In the genomic region with DNA sequence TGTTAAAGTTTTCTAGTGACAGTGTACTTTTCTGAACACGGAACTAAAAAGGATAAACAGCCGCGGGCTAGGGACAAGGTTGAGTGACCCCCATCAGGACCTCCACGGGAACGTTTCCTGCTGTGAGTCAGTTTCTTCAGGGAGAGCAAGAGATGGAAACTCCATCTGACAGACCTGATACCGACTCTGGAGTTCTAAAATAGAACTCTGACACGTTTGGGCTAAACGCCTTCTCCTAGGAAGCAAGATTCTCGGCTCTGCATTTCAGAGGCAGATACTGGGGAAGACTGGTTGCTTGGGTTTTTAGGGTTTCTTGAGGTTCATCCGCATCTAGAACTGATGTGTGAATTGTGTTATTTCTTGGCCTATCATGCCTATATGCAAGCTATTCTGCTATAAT, we compare ENCODE assay signal across 9 mouse cellular contexts. TPM values are rescaled to one million over a fixed set of nuclear protein-coding genes. Genes with fewer than 3 reads are reported as not detected.
DNase-seq lines count a peak whose midpoint lies in the region; ATAC-seq and TF ChIP-seq lines count a peak whose summit lies in the region.
"Had no signal": no experiment of that assay in that cellular context is flagged by ENCODE, and none has a peak within 500 bp of the region (broad histone marks: within the 10 kb centered on the region; RNA-seq: fewer than 3 reads in every experiment).

No protein-coding gene starts in this region.

- no peaks in the 10 kb centered on the region for H3K36me3 ChIP-seq in kidney, embryonic 14.5 days (ENCODE audit: control insufficient read depth, insufficient read depth, low read length)
- no peaks in the 10 kb centered on the region for H3K36me3 ChIP-seq in kidney, adult 2 months (ENCODE audit: control insufficient read depth, insufficient read depth, low read length)
- H3K36me3 ChIP-seq in midbrain, embryonic 11.5 days (ENCODE audit: control insufficient read depth, insufficient read depth, low read length), result no peaks in the 10 kb centered on the region
- no peaks in the 10 kb centered on the region for H3K36me3 ChIP-seq in midbrain, embryonic 10.5 days
- no peaks in the 10 kb centered on the region for H3K36me3 ChIP-seq in heart, postnatal 0 days (replicated peaks; ENCODE audit: control insufficient read depth, insufficient read depth, low read length)
- H3K36me3 ChIP-seq: neural tube, embryonic 13.5 days had no signal

- 20% methylated on average over 10 of the region's 10 CpGs for WGBS in kidney, embryonic 14.5 days
- WGBS in kidney, adult 2 months, result 23% methylated on average over 10 of the region's 10 CpGs
- 77% methylated on average over 10 of the region's 10 CpGs for WGBS in midbrain, embryonic 11.5 days
- 77% methylated on average over 10 of the region's 10 CpGs for WGBS in midbrain, embryonic 10.5 days
- 18% methylated on average over 10 of the region's 10 CpGs for WGBS in heart, postnatal 0 days

- no peak for TF ChIP-seq POLR2A in kidney, adult 2 months (IDR thresholded peaks at IDR 0.05; ENCODE audit: low read depth, low read length)

- TF ChIP-seq EP300 in heart, postnatal 0 days (IDR thresholded peaks at IDR 0.05; ENCODE audit: low read depth), result no peak

- no peaks in the 10 kb centered on the region for H3K27me3 ChIP-seq in kidney, embryonic 14.5 days (ENCODE audit: control insufficient read depth, insufficient read depth, low read length)
- no peaks in the 10 kb centered on the region for H3K27me3 ChIP-seq in kidney, adult 2 months (replicated peaks; ENCODE audit: control insufficient read depth, insufficient read depth, low read length)
- H3K27me3 ChIP-seq in midbrain, embryonic 11.5 days (ENCODE audit: control insufficient read depth, insufficient read depth, low read length), result no peaks in the 10 kb centered on the region
- H3K27me3 ChIP-seq in midbrain, embryonic 10.5 days (ENCODE audit: low read depth, poor library complexity, severe bottlenecking), result no peaks in the 10 kb centered on the region
- no peaks in the 10 kb centered on the region for H3K27me3 ChIP-seq in heart, postnatal 0 days (ENCODE audit: control insufficient read depth, insufficient read depth, low read length)
- H3K27me3 ChIP-seq: neural tube, embryonic 13.5 days had no signal

- no peak for ATAC-seq in kidney, embryonic 14.5 days (ENCODE audit: low FRiP score, low TSS enrichment)
- ATAC-seq in midbrain, embryonic 11.5 days (ENCODE audit: low FRiP score), result no peak
- ATAC-seq in heart, postnatal 0 days (ENCODE audit: insufficient read depth, low read depth), result no peak
- ATAC-seq in inflammation-experienced regulatory T-cells, adult 6 months, result no peak

- DNase-seq in kidney, adult 2 months, result no peak
- peak; percentile 84 for DNase-seq in midbrain, embryonic 11.5 days (ENCODE audit: low spot score, missing footprints)
- DNase-seq in midbrain, embryonic 10.5 days (ENCODE audit: low spot score), result no peak
- peak; percentile 14 for DNase-seq in heart, postnatal 0 days (ENCODE audit: low spot score)
- peak; percentile 9 for DNase-seq in mesoderm, embryonic 11.5 days (ENCODE audit: low read depth, low spot score)

- H3K9ac ChIP-seq in kidney, embryonic 14.5 days (ENCODE audit: low read depth, low read length), result no peak overlapping the region
- H3K9ac ChIP-seq in midbrain, embryonic 11.5 days (ENCODE audit: low read length), result no peak overlapping the region
- no peak overlapping the region for H3K9ac ChIP-seq in heart, postnatal 0 days (replicated peaks; ENCODE audit: low read depth, low read length)
- H3K9ac ChIP-seq: neural tube, embryonic 13.5 days had no signal

- H3K4me1 ChIP-seq in kidney, embryonic 14.5 days (ENCODE audit: control insufficient read depth, insufficient read depth, low read length), result peaks cover 7% of the 10 kb centered on the region
- no peaks in the 10 kb centered on the region for H3K4me1 ChIP-seq in kidney, adult 2 months (ENCODE audit: control insufficient read depth, insufficient read depth, low read length)
- no peaks in the 10 kb centered on the region for H3K4me1 ChIP-seq in midbrain, embryonic 11.5 days (ENCODE audit: control insufficient read depth, insufficient read depth, low read length)
- no peaks in the 10 kb centered on the region for H3K4me1 ChIP-seq in midbrain, embryonic 10.5 days
- H3K4me1 ChIP-seq in heart, postnatal 0 days (ENCODE audit: control insufficient read depth, insufficient read depth), result peaks cover 4% of the 10 kb centered on the region; the same call in 1 of the 2 replicates

- H3K4me2 ChIP-seq in kidney, embryonic 14.5 days (replicated peaks; ENCODE audit: low read depth, low read length), result no peak overlapping the region
- H3K4me2 ChIP-seq in midbrain, embryonic 11.5 days, result no peak overlapping the region
- peak overlapping the region; percentile 31 for H3K4me2 ChIP-seq in heart, postnatal 0 days (ENCODE audit: low read depth, low read length)
- H3K4me2 ChIP-seq: neural tube, embryonic 13.5 days had no signal

- H3K9me3 ChIP-seq in kidney, embryonic 14.5 days (ENCODE audit: control insufficient read depth, low read length), result no peaks in the 10 kb centered on the region
- no peaks in the 10 kb centered on the region for H3K9me3 ChIP-seq in midbrain, embryonic 11.5 days (ENCODE audit: control insufficient read depth, low read length)
- H3K9me3 ChIP-seq in midbrain, embryonic 10.5 days (replicated peaks), result no peaks in the 10 kb centered on the region
- no peaks in the 10 kb centered on the region for H3K9me3 ChIP-seq in heart, postnatal 0 days (replicated peaks; ENCODE audit: control insufficient read depth, low read length)
- H3K9me3 ChIP-seq: neural tube, embryonic 13.5 days had no signal

- H3K4me3 ChIP-seq in kidney, embryonic 14.5 days (ENCODE audit: low read length), result no peak overlapping the region
- no peak overlapping the region for H3K4me3 ChIP-seq in kidney, adult 2 months (ENCODE audit: insufficient read depth, low read depth, low read length)
- H3K4me3 ChIP-seq in midbrain, embryonic 11.5 days (ENCODE audit: low read depth, low read length), result no peak overlapping the region
- H3K4me3 ChIP-seq in midbrain, embryonic 10.5 days, result no peak overlapping the region
- no peak overlapping the region for H3K4me3 ChIP-seq in heart, postnatal 0 days (ENCODE audit: low read depth, low read length)
- H3K4me3 ChIP-seq: neural tube, embryonic 13.5 days had no signal

- peak overlapping the region; percentile 32; the same call in 1 of the 2 replicates for H3K27ac ChIP-seq in kidney, embryonic 14.5 days (ENCODE audit: low read depth, low read length)
- H3K27ac ChIP-seq in kidney, adult 2 months (ENCODE audit: insufficient read depth, low read depth, low read length), result no peak overlapping the region
- H3K27ac ChIP-seq in midbrain, embryonic 11.5 days (ENCODE audit: low read depth, low read length), result no peak overlapping the region
- no peak overlapping the region for H3K27ac ChIP-seq in midbrain, embryonic 10.5 days (replicated peaks)
- 0 out of 2 replicates have a peak overlapping the region, but pooled peaks have one; percentile 22 for H3K27ac ChIP-seq in heart, postnatal 0 days (ENCODE audit: low read depth)
- H3K27ac ChIP-seq: neural tube, embryonic 13.5 days had no signal

- TF ChIP-seq CTCF in kidney, adult 2 months (conservative IDR thresholded peaks at IDR 0.05; ENCODE audit: insufficient read depth, insufficient read length, low read depth, low read length), result no peak
- TF ChIP-seq CTCF in heart, postnatal 0 days (IDR thresholded peaks at IDR 0.05; ENCODE audit: low read depth), result no peak

RNA-seq across cellular contexts. Expression of a gene that starts 29.4 kb away (rescaled TPM):
- 81.7 and 82.3 TPM in 2 replicates for polyA plus RNA-seq in kidney, embryonic 14.5 days (2014; fragmentation: Nextera tagmentation; extraction: Ambion mirVana)
- polyA plus RNA-seq in kidney, adult 2 months (2012; rRNA removed), result 142 and 149 TPM in 2 replicates
- 68.9 and 69.5 TPM in 2 replicates for polyA plus RNA-seq in midbrain, embryonic 11.5 days (2014; fragmentation: Nextera tagmentation; extraction: Ambion mirVana)
- polyA plus RNA-seq in midbrain, embryonic 10.5 days (2016; fragmentation: Nextera tagmentation; extraction: Ambion mirVana), result 74.1 and 75.7 TPM in 2 replicates
- 51.1 and 53.7 TPM in 2 replicates for total RNA-seq in heart, postnatal 0 days (2014; rRNA removed; ENCODE audit: low replicate concordance)
- 84.5 and 86.0 TPM in 2 replicates for polyA plus RNA-seq in heart, postnatal 0 days (2015; fragmentation: Nextera tagmentation; extraction: Ambion mirVana)
- 10 to 100 TPM in 2 of 3 experiments, 1 to 10 TPM in 1; 8.1 to 10.6 (median 10.0) TPM for polyA plus RNA-seq in inflammation-experienced regulatory T-cells, adult 6 months (2017; shearing (Covaris generic))

RNA-seq across cellular contexts. Expression of a gene that starts 47.2 kb away (rescaled TPM):
- 0.09 TPM in 1 of 2 replicates, not detected in the other for polyA plus RNA-seq in kidney, embryonic 14.5 days (2014; fragmentation: Nextera tagmentation; extraction: Ambion mirVana)
- 0.04 TPM in 1 of 2 replicates, not detected in the other for polyA plus RNA-seq in kidney, adult 2 months (2012; rRNA removed)
- polyA plus RNA-seq in midbrain, embryonic 11.5 days (2014; fragmentation: Nextera tagmentation; extraction: Ambion mirVana), result 0.14 TPM in 1 of 2 replicates, not detected in the other
- not detected in 2 replicates for polyA plus RNA-seq in midbrain, embryonic 10.5 days (2016; fragmentation: Nextera tagmentation; extraction: Ambion mirVana)
- not detected in 2 replicates for total RNA-seq in heart, postnatal 0 days (2014; rRNA removed; ENCODE audit: low replicate concordance)
- polyA plus RNA-seq in heart, postnatal 0 days (2015; fragmentation: Nextera tagmentation; extraction: Ambion mirVana), result 0.11 TPM in 1 of 2 replicates, not detected in the other
- under 1 TPM in 1 of 3 experiments, not detected in 2; 0.38 TPM for polyA plus RNA-seq in inflammation-experienced regulatory T-cells, adult 6 months (2017; shearing (Covaris generic))
- total RNA-seq: left cerebral cortex, postnatal 36 days had no signal
- polyA plus RNA-seq: neural tube, embryonic 13.5 days had no signal

Comparison
In these comparisons a context has a peak if more than half of its experiments do, and no peak if none do; other contexts are left out.
1. H3K27ac ChIP-seq: peak in kidney, embryonic 14.5 days (single experiment) and heart, postnatal 0 days (single experiment); none in kidney, adult 2 months (single experiment), midbrain, embryonic 11.5 days (single experiment) and midbrain, embryonic 10.5 days (single experiment).
2. DNase-seq: peak in midbrain, embryonic 11.5 days (single experiment), heart, postnatal 0 days (single experiment) and mesoderm, embryonic 11.5 days (single experiment); none in kidney, adult 2 months (single experiment) and midbrain, embryonic 10.5 days (single experiment).